Mouse (Mus musculus) monocyte, adult 5-6 weeks (primary cell): ENCODE data around the gene Med13l. TPM values are rescaled to one million over a fixed set of nuclear protein-coding genes. Genes with fewer than 3 reads are reported as not detected.

Experiments
- ATAC-seq: fragments of 153-309, 156-312 bp; replicated peaks from 2 replicates; pipeline ENCODE4 v1.8.0; 2017; ENCODE audit warnings: mild to moderate bottlenecking; ENCODE audit not compliant: low TSS enrichment, insufficient number of reproducible peaks, severe bottlenecking, poor library complexity, low FRiP score
- total RNA-seq: library from RNA; stranded (forward); fragments of 200-1000, 200-491, 200-594 nt; gene quantifications from 3 replicates; pipeline ENCODE4 v1.2.3, GENCODE M21; 2017

Med13l gene
- total RNA-seq, 1 experiment from 2014 or later, result 38.0 TPM

DNA sequence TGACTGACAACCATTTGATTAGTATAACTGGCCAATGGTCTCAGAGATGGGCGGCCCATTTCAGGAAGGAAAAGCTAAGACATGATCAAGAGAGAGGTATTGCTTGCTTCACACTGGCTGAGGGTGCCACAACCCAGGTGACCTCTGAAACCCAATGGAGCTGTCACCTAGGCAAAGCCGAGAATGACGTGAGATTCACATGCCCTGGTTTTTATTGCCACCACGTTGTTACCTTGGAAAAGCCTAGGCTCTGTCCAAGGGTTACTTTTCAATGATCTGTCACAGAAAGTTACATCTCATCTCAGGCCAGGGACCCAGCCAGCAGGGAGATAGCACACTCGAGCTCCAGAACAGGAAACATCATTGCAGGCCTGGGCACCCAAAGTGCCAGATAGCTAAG lies 10.0 kb upstream of the Med13l start:
- ATAC-seq, result no peak

DNA sequence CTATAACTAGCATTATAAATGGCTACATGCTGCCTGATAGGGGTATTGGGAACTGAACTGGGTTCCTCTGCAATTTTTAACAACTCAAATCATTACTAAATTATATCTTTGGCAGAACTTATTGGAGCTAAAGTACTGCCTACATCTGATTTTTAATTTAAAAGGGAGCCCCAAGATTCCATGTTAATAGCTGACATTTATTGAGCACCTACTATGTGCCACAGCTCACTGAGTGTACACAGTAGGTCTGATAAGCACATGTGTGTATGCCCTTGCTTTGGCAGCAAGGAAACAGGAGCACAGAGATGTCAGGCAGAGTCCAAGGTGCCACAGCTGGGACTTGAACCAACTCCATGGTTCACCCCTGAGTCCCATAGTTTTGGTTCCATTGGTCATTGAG lies 7.2 kb upstream of the Med13l start:
- ATAC-seq, result no peak

- ATAC-seq, result no peak
These were observed 5.2 kb upstream of the Med13l start for GRCm38 (mm10) chr5:118555305-118555704.

DNA sequence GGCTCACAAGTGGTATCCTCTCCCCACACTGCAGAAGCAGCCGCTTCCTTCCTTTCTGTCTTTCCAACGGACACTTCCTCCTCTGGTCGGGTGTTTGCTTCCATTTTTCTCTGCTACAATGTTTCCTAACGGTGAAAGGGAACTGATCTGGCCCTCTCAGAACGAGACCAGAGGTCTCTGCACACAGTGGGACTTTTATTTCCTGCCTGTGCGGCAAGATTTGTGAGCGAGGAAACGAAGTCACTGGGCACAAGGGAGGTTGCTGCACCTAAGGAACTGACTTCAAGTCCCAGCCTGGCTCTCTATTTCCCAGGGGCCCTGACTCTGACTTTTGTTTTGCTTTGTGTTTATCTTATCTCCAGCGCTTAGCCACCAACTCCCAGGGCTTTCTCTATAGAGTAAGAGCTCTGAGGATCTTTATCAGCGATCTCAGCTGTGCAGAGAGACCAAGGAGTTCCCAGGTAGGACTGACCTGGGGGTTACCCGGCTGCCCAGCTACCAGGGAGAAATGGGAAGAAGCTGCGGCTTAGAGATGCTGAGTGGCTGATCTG lies 4.0 kb upstream of the Med13l start:
- no peak for ATAC-seq

DNA sequence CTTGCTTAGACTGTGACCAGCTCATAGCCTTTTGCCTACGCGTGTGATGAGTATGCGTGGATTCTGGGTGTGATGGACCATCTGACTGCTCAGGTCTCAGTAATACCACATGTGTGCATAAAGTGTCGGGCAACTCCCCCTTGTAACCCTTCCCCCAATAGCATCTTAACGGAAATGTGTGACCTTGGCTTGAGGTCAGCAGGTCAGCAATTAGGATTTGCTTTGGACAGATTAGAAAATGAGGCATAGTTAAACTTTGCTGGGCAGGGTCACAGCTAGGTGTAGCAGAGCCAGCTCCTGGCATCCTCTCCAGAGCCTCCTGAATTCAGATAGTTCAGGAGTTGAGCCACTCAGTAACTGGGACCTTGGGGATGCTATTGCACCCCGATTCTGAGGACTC lies 1.6 kb upstream of the Med13l start:
- no peak for ATAC-seq

GRCm38 (mm10) chr5:118559584-118560384 lies 695 bp upstream of the Med13l start:
- peak; percentile 61 for ATAC-seq

DNA sequence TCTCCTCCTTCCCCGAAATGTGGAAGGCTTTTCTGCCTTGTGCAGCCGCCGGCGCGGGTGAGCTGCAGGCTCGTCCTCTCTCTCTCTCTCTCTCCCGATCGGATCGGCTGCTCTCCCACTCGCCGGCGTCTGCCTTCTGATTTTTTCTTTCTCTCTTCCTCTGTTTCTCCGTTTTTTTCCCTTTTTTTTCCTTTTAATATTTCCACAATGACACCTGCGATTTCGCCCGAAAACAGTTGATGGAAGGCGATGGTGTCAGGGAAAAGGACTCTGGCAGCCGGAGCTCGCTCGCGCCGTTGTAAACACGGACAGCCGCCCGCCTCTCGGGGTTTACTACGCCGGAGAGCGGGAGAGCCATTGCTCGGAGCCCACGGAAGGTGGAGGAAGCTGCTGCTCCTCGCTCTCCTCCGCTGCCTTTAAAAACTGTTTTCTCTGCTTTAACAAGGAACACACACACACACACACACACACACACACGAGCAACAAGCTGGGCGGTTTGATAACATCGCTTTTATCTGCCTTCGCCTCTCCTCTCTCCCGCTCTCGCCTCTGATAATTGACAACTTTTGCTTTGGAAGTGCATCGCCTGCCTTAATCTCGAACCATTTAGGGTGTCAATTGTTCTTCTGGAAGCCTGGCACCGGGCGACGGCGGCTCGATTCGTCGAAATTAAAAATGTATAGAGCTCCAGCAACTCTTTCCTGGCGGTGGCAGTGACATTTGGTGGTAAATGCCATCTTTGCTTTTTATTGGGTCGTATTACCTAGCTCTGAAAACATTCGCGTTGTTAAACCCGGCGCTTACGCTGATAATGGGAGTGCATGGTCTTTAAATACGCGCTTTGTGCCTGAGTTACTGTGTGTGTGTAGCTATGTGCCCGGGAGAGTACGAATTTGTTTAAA lies 858 bp downstream of the Med13l start:
- no peak for ATAC-seq

DNA sequence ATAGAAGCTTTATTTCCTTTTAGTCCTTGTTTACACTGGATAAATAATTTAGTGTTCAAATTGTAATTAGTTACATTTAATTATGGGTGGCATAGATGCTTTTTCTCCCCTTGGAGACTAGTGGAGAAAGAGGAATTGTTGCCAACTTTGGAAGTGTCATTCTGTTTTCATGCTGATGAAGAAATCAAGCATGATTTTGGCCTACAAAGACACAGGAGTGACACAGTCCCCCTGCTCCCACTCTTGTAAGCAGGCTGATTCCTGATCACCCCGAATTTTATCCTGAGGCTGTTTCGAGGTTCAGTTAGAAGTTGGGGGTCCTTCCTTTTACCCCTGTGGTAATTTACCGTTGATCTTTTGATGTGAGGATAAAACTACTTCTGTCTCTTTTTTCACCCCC lies 1.7 kb downstream of the Med13l start:
- no peak for ATAC-seq

GRCm38 (mm10) chr5:118563590-118563989 lies 3.1 kb downstream of the Med13l start:
- ATAC-seq, result no peak

GRCm38 (mm10) chr5:118567395-118567794 lies 6.9 kb downstream of the Med13l start:
- ATAC-seq, result no peak

- no peak for ATAC-seq
These were observed 8.5 kb downstream of the Med13l start for GRCm38 (mm10) chr5:118569017-118569416.

DNA sequence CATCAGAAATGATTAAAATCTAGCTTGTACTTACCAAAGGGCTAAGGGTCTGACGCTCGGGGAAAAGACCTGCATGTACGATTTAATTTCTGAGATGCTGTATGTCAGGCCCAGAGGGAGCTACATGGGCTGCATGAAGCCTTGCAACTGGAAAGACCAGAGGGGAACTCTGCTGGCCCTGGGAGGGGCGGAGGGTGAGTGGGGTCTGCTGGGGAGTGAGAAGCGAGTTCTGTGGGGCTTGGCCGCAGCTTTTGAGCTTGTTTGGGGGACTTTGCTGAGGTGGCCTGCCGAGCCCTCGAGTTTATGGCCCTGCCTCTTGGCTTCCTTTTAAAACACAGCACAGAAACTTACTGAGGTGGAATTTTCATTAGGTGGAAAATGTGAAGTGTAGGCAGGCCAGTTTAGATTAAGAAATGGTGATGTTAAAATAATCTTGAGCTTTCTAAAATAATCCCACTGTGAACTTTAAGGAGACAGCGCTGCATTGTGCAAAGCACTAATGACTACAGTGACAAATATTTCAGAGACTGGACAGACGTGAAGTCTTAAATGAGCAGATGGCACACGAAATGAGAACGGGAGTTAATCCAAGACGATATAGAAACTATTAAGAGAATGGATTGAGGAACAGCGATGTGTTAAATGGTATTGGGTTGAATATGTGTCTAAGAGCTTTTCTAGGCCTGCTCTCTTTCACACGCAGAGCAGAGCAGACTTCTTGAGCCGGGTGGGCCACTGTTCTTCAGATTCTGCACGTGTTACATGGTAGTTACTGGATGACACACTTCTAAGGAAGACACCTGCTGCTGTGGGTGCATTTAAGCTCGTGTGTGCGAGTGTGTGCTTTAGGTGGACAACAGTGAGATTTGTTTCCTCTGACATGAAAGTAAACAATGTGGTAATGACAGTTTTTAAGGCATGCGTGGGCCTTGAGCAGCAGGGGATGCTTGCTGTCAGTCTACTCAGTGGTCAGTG lies 9.4 kb downstream of the Med13l start:
- ATAC-seq, result no peak

DNA sequence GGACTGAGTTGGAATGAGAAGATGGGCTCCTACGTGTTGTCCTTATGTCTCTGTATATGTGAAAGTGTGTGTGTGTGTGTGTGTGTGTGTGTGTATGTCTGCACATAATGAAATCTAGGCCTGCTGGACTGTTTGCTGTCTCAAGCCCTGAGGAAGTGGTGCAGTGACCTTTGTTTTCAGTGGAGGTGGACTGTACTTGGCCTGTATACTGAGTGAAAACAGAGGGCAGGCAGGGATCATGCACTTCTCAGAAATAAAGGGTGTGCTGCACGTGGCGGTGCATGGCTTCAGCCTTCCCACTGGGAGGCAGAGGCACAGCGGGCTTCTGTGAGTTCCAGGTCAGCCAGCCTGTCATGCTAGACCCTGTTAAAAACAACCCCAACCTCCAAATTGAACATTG lies 11.0 kb downstream of the Med13l start:
- no peak for ATAC-seq

GRCm38 (mm10) chr5:118574236-118574635 lies 13.8 kb downstream of the Med13l start:
- ATAC-seq, result no peak

GRCm38 (mm10) chr5:118574997-118575396 lies 14.5 kb downstream of the Med13l start:
- no peak; the same call in 1 of the 2 replicates for ATAC-seq

GRCm38 (mm10) chr5:118575909-118576308 lies 15.4 kb downstream of the Med13l start:
- ATAC-seq, result no peak

DNA sequence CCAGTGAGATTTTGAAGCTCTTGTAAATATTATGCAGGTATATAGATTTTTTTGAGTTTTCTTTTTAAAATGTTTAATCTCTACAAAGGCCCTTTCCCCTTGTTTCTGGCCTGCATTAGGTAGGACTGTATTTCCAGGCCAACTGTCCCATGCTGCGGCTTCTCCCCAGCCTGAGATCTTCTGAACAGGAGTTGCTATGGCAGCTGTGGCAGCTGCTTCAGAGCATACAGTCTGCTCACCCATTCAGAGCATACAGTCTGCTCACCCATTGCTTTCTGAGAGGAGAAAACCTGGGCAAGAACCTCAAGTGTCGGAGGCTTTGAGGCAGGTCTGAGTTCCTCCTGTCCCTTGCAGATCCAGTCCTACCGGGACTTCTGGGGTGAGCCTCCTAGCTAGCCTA lies 16.3 kb downstream of the Med13l start:
- no peak for ATAC-seq

DNA sequence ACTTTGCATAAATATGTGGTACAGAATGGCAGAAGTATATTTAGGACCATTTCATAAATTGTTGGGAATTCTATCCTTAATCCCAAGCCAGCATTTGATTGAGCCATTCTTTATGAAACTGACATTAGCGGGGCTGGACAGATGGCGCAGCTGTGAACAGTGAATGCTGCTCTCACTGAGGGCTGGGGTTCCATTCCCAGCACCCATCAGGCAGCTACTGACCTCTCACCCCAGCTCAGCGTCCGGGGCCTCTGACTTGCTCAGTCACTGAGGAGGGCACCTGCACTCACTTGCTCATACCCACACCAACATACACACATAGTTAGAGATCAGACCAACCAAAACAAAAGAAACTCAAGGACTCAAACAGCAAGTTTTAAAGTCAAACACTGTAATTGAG lies 24.9 kb downstream of the Med13l start:
- no peak for ATAC-seq
